Mouse (Mus musculus): ENCODE measurements around the gene Dusp14. TPM values are rescaled to one million over a fixed set of nuclear protein-coding genes. Genes with fewer than 3 reads are reported as not detected.

The Dusp14 gene
- polyA plus RNA-seq, 1 experiment from 2014 or later = 1.8 TPM

- TF ChIP-seq EP300 (IDR thresholded peaks at IDR 0.05; ENCODE audit: low read depth) (no peak), CTCF (IDR thresholded peaks at IDR 0.05; ENCODE audit: low read depth) (no peak)
- Histone ChIP-seq H3K4me1 (ENCODE audit: insufficient read depth) (no peaks in the 10 kb centered on the region), H3K4me3 (ENCODE audit: low read depth, low read length) (no peak overlapping the region), H3K9ac (replicated peaks) (no peak overlapping the region), H3K9me3 (ENCODE audit: low read length) (no peaks in the 10 kb centered on the region), H3K27me3 (ENCODE audit: insufficient read depth, low read length) (no peaks in the 10 kb centered on the region), H3K4me2 (ENCODE audit: low read depth, low read length) (no peak overlapping the region), H3K27ac (ENCODE audit: low read depth) (no peak overlapping the region), H3K36me3 (replicated peaks; ENCODE audit: insufficient read depth, low read length) (peaks cover 31% of the 10 kb centered on the region)
- DNase-seq = no peak
- no peak for ATAC-seq
Observed at GRCm38 (mm10) chr11:84101182-84101581, 32.1 kb upstream of the Dusp14 start.

GRCm38 (mm10) chr11:84097251-84097998, 28.4 kb upstream of the Dusp14 start:
- Histone ChIP-seq H3K27me3 (ENCODE audit: insufficient read depth, low read length) (no peaks in the 10 kb centered on the region), H3K36me3 (replicated peaks; ENCODE audit: insufficient read depth, low read length) (peaks cover 15% of the 10 kb centered on the region), H3K9me3 (ENCODE audit: low read length) (no peaks in the 10 kb centered on the region), H3K27ac (ENCODE audit: low read depth) (no peak overlapping the region), H3K4me1 (ENCODE audit: insufficient read depth) (no peaks in the 10 kb centered on the region), H3K4me3 (ENCODE audit: low read depth, low read length) (no peak overlapping the region), H3K4me2 (ENCODE audit: low read depth, low read length) (no peak overlapping the region), H3K9ac (replicated peaks) (no peak overlapping the region)
- no peak for ATAC-seq
- WGBS (ENCODE audit: insufficient replicate concordance) = 74% methylated on average over 5 of the region's 5 CpGs
- TF ChIP-seq CTCF (IDR thresholded peaks at IDR 0.05; ENCODE audit: low read depth) (no peak), EP300 (IDR thresholded peaks at IDR 0.05; ENCODE audit: low read depth) (no peak)
- no peak for DNase-seq

DNA sequence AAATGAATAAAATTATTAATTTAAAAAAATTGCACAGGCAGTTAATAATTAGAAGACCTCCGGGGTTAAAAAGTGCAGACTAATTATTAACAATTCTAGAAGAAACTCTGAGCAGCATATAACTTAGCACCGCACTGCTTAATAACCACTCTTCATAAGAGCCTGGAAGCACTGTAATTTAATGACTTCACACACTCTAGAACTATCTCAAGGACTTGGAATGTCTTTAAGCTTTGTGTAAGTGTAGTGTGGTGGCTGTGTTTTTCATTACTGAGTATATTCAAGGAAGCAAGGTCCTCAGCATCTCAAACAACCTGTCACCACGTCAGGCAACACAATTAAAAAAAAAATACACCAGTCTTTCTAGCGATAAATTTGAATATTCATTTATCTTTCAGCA, 26.0 kb upstream of the Dusp14 start:
- Histone ChIP-seq H3K4me1 (ENCODE audit: insufficient read depth) (no peaks in the 10 kb centered on the region), H3K36me3 (replicated peaks; ENCODE audit: insufficient read depth, low read length) (peaks cover 12% of the 10 kb centered on the region), H3K27me3 (ENCODE audit: insufficient read depth, low read length) (no peaks in the 10 kb centered on the region), H3K27ac (ENCODE audit: low read depth) (no peak overlapping the region), H3K9me3 (ENCODE audit: low read length) (no peaks in the 10 kb centered on the region), H3K9ac (replicated peaks) (no peak overlapping the region), H3K4me2 (ENCODE audit: low read depth, low read length) (no peak overlapping the region), H3K4me3 (ENCODE audit: low read depth, low read length) (no peak overlapping the region)
- TF ChIP-seq EP300 (IDR thresholded peaks at IDR 0.05; ENCODE audit: low read depth) (no peak), CTCF (IDR thresholded peaks at IDR 0.05; ENCODE audit: low read depth) (no peak)
- 79% methylated on average over 4 of the region's 4 CpGs for WGBS (ENCODE audit: insufficient replicate concordance)
- no peak for DNase-seq
- no peak for ATAC-seq

DNA sequence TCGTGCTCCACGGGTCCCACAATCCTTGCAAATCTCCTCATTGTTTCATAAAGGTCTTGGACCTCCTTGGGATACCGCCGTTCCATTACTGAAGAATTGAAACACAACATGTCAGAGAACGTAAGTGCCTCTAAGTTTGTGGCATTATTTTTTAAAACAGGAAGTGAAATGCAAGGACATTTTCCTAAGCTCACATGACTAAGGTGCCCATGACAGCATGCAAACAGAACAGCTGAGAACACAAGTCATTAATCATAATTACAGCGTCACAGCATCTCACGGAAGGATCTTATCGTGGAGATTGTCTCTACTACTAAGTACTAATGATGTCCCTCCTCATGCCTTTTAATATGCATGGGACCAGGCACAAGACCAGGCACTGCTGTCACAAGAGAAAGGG, 21.5 kb upstream of the Dusp14 start:
- no peak for TF ChIP-seq EP300 (IDR thresholded peaks at IDR 0.05; ENCODE audit: low read depth)
- TF ChIP-seq CTCF (IDR thresholded peaks at IDR 0.05; ENCODE audit: low read depth) = no peak
- no peak for DNase-seq
- WGBS (ENCODE audit: insufficient replicate concordance) = 88% methylated on average over 8 of the region's 8 CpGs
- H3K27ac ChIP-seq (ENCODE audit: low read depth) = no peak overlapping the region
- no peaks in the 10 kb centered on the region for H3K27me3 ChIP-seq (ENCODE audit: insufficient read depth, low read length)
- no peak overlapping the region for H3K9ac ChIP-seq (replicated peaks)
- H3K4me2 ChIP-seq (ENCODE audit: low read depth, low read length) = no peak overlapping the region
- no peaks in the 10 kb centered on the region for H3K4me1 ChIP-seq (ENCODE audit: insufficient read depth)
- peaks cover 29% of the 10 kb centered on the region for H3K36me3 ChIP-seq (replicated peaks; ENCODE audit: insufficient read depth, low read length)
- H3K9me3 ChIP-seq (ENCODE audit: low read length) = no peaks in the 10 kb centered on the region
- no peak for ATAC-seq
- no peak overlapping the region for H3K4me3 ChIP-seq (ENCODE audit: low read depth, low read length)

- Histone ChIP-seq H3K4me1 (ENCODE audit: insufficient read depth) (no peaks in the 10 kb centered on the region), H3K9me3 (ENCODE audit: low read length) (no peaks in the 10 kb centered on the region), H3K9ac (replicated peaks) (no peak overlapping the region), H3K27ac (ENCODE audit: low read depth) (no peak overlapping the region), H3K27me3 (ENCODE audit: insufficient read depth, low read length) (no peaks in the 10 kb centered on the region), H3K36me3 (replicated peaks; ENCODE audit: insufficient read depth, low read length) (peaks cover 14% of the 10 kb centered on the region), H3K4me3 (ENCODE audit: low read depth, low read length) (no peak overlapping the region), H3K4me2 (ENCODE audit: low read depth, low read length) (no peak overlapping the region)
- WGBS (ENCODE audit: insufficient replicate concordance) = 86% methylated on average over 5 of the region's 5 CpGs
- no peak for DNase-seq
- no peak for TF ChIP-seq EP300 (IDR thresholded peaks at IDR 0.05; ENCODE audit: low read depth)
- no peak for TF ChIP-seq CTCF (IDR thresholded peaks at IDR 0.05; ENCODE audit: low read depth)
- no peak for ATAC-seq
Observed at GRCm38 (mm10) chr11:84081901-84082300, 12.8 kb upstream of the Dusp14 start.

- no peak overlapping the region for H3K27ac ChIP-seq (ENCODE audit: low read depth)
- no peaks in the 10 kb centered on the region for H3K9me3 ChIP-seq (ENCODE audit: low read length)
- H3K4me3 ChIP-seq (ENCODE audit: low read depth, low read length) = no peak overlapping the region
- H3K27me3 ChIP-seq (ENCODE audit: insufficient read depth, low read length) = no peaks in the 10 kb centered on the region
- no peak for ATAC-seq
- WGBS (ENCODE audit: insufficient replicate concordance) = 83% methylated on average over 3 of the region's 3 CpGs
- DNase-seq = no peak
- H3K4me1 ChIP-seq (ENCODE audit: insufficient read depth) = no peaks in the 10 kb centered on the region; the same call in 1 of the 2 replicates
- H3K36me3 ChIP-seq (replicated peaks; ENCODE audit: insufficient read depth, low read length) = peaks cover 14% of the 10 kb centered on the region
- no peak overlapping the region for H3K4me2 ChIP-seq (ENCODE audit: low read depth, low read length)
- no peak overlapping the region for H3K9ac ChIP-seq (replicated peaks)
- TF ChIP-seq EP300 (IDR thresholded peaks at IDR 0.05; ENCODE audit: low read depth) (no peak), CTCF (IDR thresholded peaks at IDR 0.05; ENCODE audit: low read depth) (no peak)
Observed at GRCm38 (mm10) chr11:84080327-84080726, 11.3 kb upstream of the Dusp14 start.
